Mouse (Mus musculus): ENCODE results near the gene Armc9.

Armc9 gene

DNA sequence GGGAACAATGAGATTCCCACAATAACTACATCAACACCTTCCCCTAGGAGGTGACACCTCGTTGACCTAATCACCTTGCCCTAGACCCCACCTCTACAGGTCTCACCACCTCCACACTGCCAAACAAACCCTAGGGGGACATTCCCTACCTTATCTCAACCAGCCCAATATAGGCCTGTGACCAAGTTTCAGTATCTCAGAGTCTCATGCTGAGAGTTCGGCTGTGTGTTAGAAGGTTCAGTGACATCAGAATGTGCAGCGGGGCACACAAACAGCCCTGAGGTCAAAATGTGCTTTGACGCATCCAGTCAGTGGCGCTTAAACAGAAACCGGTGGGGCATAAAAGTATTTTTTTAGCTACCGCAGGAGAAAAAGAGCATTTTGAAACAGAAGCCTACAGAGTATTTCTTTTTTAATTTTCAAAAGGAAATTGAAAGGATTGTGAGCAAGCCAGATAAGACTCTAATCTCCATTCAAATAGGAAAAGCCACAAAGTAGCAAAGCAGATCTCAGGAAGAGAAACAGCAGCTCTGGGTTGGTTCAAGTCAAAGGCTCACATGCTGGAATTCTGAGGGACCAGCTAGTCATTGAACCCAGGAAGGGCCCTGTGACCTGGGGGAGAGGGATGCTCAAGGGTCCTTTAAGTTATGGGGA, 103.7 kb downstream of the Armc9 start:
- peak; percentile 84 for DNase-seq (ENCODE audit: low read depth, low spot score)
- Histone ChIP-seq H3K27me3 (ENCODE audit: control insufficient read depth, insufficient read depth, low read length, poor library complexity, severe bottlenecking) (no peaks in the 10 kb centered on the region), H3K36me3 (ENCODE audit: control insufficient read depth, insufficient read depth, low read length, poor library complexity, severe bottlenecking) (no peaks in the 10 kb centered on the region)

DNA sequence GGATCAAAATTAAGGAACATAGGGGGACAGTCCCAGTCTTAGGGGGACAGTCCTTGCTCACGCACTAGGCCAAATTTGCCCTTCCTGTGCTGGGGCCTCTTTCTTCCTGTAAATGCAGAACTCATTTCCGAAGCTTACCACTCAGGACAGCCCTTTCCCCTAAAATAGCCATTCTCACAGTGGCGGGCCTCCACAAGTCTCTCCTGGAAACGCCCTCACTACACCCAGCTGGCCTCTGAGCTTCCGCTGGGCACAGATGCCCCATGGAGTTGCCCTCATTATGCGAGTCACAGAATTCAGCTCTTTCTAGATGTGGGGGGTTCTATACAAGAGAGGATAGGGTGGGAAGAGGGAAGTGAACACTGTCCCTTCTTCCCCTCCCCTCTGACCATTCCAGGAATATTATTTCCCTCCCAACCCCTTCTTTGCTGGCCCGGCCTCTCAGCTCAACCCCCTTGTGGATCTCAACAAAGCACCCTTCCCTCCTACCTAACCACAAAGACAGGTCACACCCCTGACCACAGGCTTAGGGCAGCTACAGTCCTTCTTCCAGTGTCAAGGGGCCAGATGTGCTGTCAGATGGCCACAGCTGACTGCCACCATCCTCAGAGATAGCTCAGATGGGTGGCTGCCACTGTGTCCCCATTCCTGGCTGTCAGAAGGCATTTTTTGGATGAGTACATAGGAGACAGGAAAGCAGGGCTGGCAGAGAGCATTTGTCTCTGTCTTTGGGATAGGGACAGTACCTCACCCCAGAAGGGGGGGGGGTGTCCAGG, 109.2 kb downstream of the Armc9 start:
- peak; percentile 56 for DNase-seq (ENCODE audit: low read depth, low spot score)

DNA sequence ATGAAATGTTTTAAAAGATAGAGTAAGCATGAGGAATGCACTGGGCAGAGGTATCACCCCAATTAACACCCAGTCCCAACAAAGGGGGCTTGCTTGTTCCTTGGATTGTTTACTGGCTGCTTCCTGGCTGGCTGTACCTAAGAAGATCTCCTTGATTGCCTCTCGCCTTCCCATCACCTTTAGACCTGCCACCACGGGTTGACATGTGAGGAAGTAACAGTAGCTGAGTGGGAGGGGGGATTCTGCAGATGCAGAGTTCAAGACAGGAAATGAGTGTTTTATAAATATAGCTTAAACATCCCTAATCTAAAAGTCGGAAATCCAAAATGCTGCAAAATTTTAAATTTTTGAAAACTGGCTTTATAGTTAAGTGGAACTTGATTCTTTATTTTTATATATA, 110.5 kb downstream of the Armc9 start:
- no peaks in the 10 kb centered on the region for H3K36me3 ChIP-seq (ENCODE audit: control insufficient read depth, insufficient read depth, low read length, poor library complexity, severe bottlenecking)
- DNase-seq (ENCODE audit: low read depth, low spot score) = peak; percentile 80
- H3K27me3 ChIP-seq (ENCODE audit: control insufficient read depth, insufficient read depth, low read length, poor library complexity, severe bottlenecking) = no peaks in the 10 kb centered on the region

More for the DNA sequence above, 109.2 kb downstream of the Armc9 start:
- H3K27me3 ChIP-seq (ENCODE audit: control insufficient read depth, insufficient read depth, low read length, poor library complexity, severe bottlenecking) = no peaks in the 10 kb centered on the region
- no peaks in the 10 kb centered on the region for H3K36me3 ChIP-seq (ENCODE audit: control insufficient read depth, insufficient read depth, low read length, poor library complexity, severe bottlenecking)

DNA sequence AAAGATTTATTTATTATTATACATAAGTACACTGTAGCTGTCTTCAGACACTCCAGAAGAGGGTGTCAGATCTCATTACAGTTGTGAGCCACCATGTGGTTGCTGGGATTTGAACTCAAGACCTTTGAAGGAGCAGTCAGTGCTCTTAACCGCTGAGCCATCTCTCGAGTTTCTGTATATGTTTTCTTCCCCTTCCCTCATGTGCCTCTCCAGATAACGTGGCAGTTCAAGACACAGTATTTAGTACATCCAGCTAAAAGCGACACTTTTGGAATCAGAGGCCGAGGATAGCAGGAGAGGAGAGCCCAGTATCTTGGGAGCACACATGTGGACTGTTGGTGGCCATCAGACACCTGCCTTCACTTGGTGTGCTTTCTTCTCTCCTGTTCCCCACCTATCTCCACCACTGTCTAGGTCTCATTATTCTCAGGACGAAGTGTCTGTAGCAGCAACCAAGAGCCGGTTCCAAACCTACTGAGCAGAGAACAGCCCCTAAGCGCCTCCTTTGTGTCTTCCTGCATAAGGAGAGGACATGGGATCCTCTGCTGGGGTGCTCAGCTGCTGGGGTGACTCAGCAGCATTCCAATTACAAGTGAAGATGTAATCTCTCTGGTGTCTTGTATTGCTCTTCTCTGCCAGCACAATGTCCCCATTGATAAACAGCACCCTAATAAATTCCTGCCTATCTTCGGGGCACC, 114.1 kb downstream of the Armc9 start:
- no peak for DNase-seq (ENCODE audit: low read depth, low spot score)
- H3K36me3 ChIP-seq (ENCODE audit: control insufficient read depth, insufficient read depth, low read length, poor library complexity, severe bottlenecking) = no peaks in the 10 kb centered on the region
- H3K27me3 ChIP-seq (ENCODE audit: control insufficient read depth, insufficient read depth, low read length, poor library complexity, severe bottlenecking) = no peaks in the 10 kb centered on the region

DNA sequence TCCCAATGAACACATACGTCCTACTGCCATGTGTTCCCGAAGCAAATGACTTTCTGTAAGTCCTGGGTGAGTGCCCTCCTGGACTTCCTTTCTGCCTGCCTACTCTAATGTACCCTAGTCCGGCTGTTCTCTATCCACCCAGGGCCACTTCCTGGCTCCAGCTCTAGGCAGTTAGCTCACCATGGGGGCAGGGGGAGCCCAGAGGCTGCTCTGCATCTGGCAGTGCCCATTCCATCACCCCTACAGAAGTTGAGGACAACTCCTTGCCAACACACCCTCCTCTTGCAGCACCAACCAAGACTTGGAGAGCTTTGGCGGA, 114.6 kb downstream of the Armc9 start:
- Histone ChIP-seq H3K36me3 (ENCODE audit: control insufficient read depth, insufficient read depth, low read length, poor library complexity, severe bottlenecking) (no peaks in the 10 kb centered on the region), H3K27me3 (ENCODE audit: control insufficient read depth, insufficient read depth, low read length, poor library complexity, severe bottlenecking) (no peaks in the 10 kb centered on the region)
- no peak for DNase-seq (ENCODE audit: low read depth, low spot score)

DNA sequence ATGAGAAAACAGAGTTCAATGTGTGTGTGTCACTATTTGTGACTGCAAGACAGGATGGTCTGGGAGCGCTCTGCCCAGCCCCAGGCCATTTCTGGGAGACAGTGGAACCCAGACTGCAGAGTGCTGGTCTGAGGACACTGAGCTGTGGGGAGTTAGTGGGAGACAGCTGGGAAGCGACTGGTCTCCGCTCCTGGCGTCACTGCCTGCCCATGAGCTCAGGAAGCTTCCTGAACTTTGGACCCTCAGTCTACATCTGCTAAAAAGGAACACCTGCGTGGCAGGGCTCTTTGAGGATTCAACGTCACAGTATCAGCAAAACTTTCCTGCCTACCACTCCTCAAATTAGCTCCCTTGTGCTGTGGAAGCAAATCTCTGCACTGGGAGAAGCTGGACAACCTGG, 117.1 kb downstream of the Armc9 start:
- Histone ChIP-seq H3K27me3 (ENCODE audit: control insufficient read depth, insufficient read depth, low read length, poor library complexity, severe bottlenecking) (no peaks in the 10 kb centered on the region), H3K36me3 (ENCODE audit: control insufficient read depth, insufficient read depth, low read length, poor library complexity, severe bottlenecking) (no peaks in the 10 kb centered on the region)

DNA sequence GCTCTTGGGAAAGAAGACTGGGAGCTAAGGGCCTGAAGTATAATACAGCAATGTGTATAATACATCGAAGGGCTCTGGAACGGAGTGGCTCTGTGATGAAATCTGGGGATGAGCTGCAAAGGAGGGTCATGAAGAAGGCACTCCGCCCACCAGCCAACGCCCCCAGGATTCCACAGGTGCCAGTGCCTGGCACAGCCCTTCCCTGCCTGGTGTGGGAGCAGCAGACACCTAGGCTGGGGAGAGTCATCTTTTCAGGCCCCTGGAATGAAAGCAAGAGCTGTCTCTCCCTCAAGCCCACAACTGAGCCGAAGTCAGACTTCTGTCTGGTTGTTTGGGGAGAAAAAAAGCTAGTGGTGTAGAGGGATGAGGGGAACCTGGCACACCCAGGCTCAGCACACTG, 122.5 kb downstream of the Armc9 start:
- Histone ChIP-seq H3K36me3 (ENCODE audit: control insufficient read depth, insufficient read depth, low read length, poor library complexity, severe bottlenecking) (no peaks in the 10 kb centered on the region; the same call in none of the 2 replicates), H3K27me3 (ENCODE audit: control insufficient read depth, insufficient read depth, low read length, poor library complexity, severe bottlenecking) (no peaks in the 10 kb centered on the region)
- DNase-seq (ENCODE audit: low read depth, low spot score) = no peak

More for the DNA sequence above, 117.1 kb downstream of the Armc9 start:
- no peak for DNase-seq (ENCODE audit: low read depth, low spot score)

DNA sequence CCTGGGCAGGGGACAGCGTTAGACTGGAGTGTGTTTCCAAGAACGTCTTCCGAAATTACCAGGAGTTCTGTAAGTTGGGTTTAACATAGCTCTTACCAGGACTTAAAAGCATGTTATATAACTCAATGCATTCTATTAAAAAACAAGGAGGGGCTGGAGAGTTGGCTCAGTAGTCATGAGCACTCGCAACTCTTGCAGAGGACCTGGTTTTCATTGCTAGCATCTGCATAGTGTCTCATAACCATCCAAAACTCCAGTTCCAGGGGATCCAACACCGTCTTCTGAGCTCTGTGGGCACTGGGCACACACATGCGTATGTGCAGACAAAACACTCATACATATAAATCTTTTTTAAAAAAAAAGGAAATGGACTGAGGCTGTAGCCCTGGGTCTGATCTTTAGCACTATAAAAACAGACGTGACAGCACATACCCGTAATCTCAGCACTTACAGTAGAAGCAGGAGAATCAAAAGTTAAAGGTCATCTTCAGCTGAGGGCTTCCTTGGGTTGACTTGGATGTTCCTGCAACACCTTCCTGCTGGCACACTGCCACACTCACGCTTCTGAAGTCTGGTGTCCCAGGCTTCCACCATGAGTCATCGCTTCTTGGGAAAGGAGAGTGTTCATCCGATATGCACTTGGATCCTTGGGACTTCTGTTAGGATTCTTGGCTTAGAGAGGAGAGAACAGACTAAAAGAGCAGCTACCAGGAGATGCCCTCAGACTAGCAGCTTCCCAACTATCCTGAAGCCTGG, 127.4 kb downstream of the Armc9 start:
- no peak for DNase-seq (ENCODE audit: low read depth, low spot score)
- Histone ChIP-seq H3K27me3 (ENCODE audit: control insufficient read depth, insufficient read depth, low read length, poor library complexity, severe bottlenecking) (no peaks in the 10 kb centered on the region), H3K36me3 (ENCODE audit: control insufficient read depth, insufficient read depth, low read length, poor library complexity, severe bottlenecking) (no peaks in the 10 kb centered on the region; the same call in none of the 2 replicates)

DNA sequence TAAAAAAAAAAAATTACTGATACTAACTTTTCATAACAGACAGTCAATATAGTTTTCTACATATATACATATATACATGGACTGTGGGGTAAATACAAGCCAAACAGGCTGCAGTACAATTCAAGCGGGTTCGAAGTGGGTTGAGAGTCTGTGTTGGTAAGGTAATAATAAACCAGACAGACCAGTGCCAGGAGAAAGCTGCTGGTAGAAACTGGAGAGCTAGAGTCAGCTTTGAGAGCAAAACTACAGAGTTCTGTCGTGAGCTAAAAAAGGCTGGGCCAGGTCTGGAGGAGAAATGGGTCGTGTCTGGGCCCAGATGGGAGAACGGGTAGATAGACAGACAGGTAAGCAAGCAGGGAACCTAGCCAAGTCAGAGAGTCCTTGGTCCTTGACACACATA, 129.5 kb downstream of the Armc9 start:
- H3K27me3 ChIP-seq (ENCODE audit: control insufficient read depth, insufficient read depth, low read length, poor library complexity, severe bottlenecking) = no peaks in the 10 kb centered on the region
- no peak for DNase-seq (ENCODE audit: low read depth, low spot score)

DNA sequence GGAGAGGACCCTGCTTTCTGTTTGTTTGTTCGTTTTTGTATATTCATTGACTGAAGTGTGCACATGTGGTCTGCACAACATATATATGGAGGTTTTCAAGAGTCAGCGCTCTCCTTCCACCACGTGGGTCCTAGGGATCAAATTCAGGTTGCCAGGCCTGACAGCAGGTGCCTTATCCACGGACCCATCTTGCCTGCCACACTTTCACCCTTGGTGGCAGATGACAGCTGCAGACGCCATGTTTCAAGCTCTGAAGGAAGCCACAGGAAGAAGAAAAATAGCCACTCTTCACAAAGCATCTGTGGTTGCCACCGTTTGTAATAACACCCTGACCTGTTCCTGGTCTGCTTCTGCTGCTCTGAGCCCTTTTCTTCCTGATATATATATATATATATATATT, 130.7 kb downstream of the Armc9 start:
- no peaks in the 10 kb centered on the region for H3K27me3 ChIP-seq (ENCODE audit: control insufficient read depth, insufficient read depth, low read length, poor library complexity, severe bottlenecking)
- H3K36me3 ChIP-seq (ENCODE audit: control insufficient read depth, insufficient read depth, low read length, poor library complexity, severe bottlenecking) = no peaks in the 10 kb centered on the region; the same call in 1 of the 2 replicates
- no peak for DNase-seq (ENCODE audit: low read depth, low spot score)

More for the DNA sequence above, 129.5 kb downstream of the Armc9 start:
- no peaks in the 10 kb centered on the region; the same call in none of the 2 replicates for H3K36me3 ChIP-seq (ENCODE audit: control insufficient read depth, insufficient read depth, low read length, poor library complexity, severe bottlenecking)

DNA sequence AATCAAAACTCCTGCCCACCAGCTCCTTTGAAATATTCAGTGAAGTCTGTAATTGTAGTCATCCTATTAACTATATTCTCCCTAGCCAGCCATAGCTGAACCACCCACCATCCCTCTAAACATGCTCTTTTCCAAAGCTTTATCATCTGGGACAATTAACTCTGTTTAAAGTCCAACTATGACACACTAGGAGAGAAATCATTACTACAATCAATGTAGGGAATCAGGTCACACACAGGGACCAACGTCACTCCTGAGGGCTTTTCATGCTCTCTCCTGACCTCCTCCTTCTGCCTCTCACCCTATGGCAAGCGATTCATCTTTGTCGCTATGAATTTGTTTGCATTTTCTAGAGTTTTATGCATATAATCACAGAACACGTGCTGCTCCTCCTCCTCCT, 132.9 kb downstream of the Armc9 start:
- DNase-seq (ENCODE audit: low read depth, low spot score) = no peak
- no peaks in the 10 kb centered on the region for H3K27me3 ChIP-seq (ENCODE audit: control insufficient read depth, insufficient read depth, low read length, poor library complexity, severe bottlenecking)
- H3K36me3 ChIP-seq (ENCODE audit: control insufficient read depth, insufficient read depth, low read length, poor library complexity, severe bottlenecking) = no peaks in the 10 kb centered on the region; the same call in 1 of the 2 replicates

DNA sequence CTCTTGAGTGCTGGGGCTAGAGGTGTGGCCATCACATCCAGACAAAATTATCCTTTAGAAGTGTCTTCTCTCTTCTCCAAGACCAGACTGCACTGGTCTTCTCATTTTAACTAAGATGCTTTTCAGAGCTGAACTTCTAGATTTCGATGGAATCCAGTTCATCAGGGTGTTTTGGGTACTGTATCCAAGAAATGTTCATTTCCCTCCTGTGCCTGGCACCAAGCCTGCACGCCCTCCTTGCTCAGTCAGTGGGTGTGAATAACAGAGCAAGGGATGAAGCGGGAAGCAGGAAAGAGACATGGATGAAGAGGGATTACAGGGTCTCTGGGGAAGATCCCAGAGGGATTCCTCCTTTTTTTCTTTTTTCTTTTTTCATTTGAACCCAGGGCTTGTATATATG, 135.9 kb downstream of the Armc9 start:
- Histone ChIP-seq H3K27me3 (ENCODE audit: control insufficient read depth, insufficient read depth, low read length, poor library complexity, severe bottlenecking) (no peaks in the 10 kb centered on the region), H3K36me3 (ENCODE audit: control insufficient read depth, insufficient read depth, low read length, poor library complexity, severe bottlenecking) (no peaks in the 10 kb centered on the region)
- DNase-seq (ENCODE audit: low read depth, low spot score) = no peak

DNA sequence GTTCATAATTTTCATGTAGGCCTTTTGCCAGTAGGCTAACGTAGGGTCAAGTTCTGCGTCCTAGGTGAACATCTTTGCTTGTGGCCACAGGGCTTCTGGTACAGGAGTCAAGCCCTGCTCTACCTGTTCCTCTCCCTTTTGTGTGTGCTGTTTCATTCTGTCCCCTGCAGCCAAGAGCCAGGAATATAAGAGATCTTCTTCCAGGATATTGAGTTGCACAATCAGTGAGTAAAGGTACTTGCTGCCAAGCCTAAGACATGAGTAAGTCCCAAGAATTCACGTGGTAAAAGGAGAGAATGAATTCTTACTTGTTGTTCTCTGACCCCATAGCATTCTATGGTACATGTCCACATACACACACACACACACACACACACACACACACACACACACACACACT, 138.5 kb downstream of the Armc9 start:
- no peaks in the 10 kb centered on the region for H3K27me3 ChIP-seq (ENCODE audit: control insufficient read depth, insufficient read depth, low read length, poor library complexity, severe bottlenecking)
- DNase-seq (ENCODE audit: low read depth, low spot score) = no peak

DNA sequence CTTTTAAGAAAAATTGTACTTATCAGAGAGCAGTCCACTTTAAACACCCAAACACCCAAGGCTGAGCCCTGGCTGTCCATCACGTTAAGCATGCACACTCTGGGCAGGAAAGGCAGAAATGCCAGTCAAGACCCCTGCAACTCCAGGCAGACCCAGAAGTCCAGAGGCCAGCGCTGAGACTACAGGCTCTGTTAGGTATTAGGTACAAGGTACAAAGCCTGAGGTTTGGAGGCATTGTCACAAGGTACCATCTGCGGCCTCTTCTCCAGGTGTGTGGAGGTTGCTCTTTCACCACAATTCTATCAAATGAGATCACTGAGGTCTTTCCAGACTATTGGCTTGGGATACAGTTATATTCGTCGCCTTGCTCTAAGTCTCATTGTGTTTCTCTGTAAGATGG, 139.3 kb downstream of the Armc9 start:
- Histone ChIP-seq H3K36me3 (ENCODE audit: control insufficient read depth, insufficient read depth, low read length, poor library complexity, severe bottlenecking) (no peaks in the 10 kb centered on the region; the same call in 1 of the 2 replicates), H3K27me3 (ENCODE audit: control insufficient read depth, insufficient read depth, low read length, poor library complexity, severe bottlenecking) (no peaks in the 10 kb centered on the region)
- no peak for DNase-seq (ENCODE audit: low read depth, low spot score)

More for the DNA sequence above, 138.5 kb downstream of the Armc9 start:
- H3K36me3 ChIP-seq (ENCODE audit: control insufficient read depth, insufficient read depth, low read length, poor library complexity, severe bottlenecking) = no peaks in the 10 kb centered on the region; the same call in 1 of the 2 replicates

All from splenic B cell, adult 2 months (primary cell).